Comparison of ENCODE assay signal across 19 mouse cellular contexts in the genomic region with DNA sequence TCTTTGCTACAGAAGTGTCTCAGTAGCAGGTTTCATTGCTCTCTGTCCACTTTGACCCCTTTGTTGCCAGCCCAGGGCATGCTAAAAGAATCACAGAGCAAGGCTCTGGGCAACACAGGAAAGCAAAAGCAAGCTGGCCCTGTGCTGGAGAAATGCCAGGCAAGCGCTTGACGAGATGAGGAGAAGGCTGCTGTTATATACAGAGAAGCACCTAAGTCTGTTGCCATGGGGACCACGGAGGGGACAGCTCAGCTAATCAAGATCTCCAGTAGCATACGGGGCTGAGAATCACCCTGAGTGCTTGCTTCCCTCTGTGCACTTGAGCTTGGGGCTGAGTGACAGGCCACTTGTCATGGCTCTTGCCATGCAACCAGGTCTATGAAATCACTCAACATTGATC. TPM values are rescaled to one million over a fixed set of nuclear protein-coding genes. Genes with fewer than 3 reads are reported as not detected.
DNase-seq lines count a peak whose midpoint lies in the region; ATAC-seq and TF ChIP-seq lines count a peak whose summit lies in the region.
"Had no signal": no experiment of that assay in that cellular context is flagged by ENCODE, and none has a peak within 500 bp of the region (broad histone marks: within the 10 kb centered on the region; RNA-seq: fewer than 3 reads in every experiment).

No protein-coding gene starts in this region.

- no peak for TF ChIP-seq CTCF in hindbrain, postnatal 0 days (IDR thresholded peaks at IDR 0.05; ENCODE audit: low read depth)

- H3K9me3 ChIP-seq in midbrain, embryonic 11.5 days (ENCODE audit: control insufficient read depth, low read length) = no peaks in the 10 kb centered on the region
- no peaks in the 10 kb centered on the region for H3K9me3 ChIP-seq in midbrain, embryonic 10.5 days (replicated peaks)
- no peaks in the 10 kb centered on the region for H3K9me3 ChIP-seq in forebrain, embryonic 12.5 days
- no peaks in the 10 kb centered on the region for H3K9me3 ChIP-seq in hindbrain, postnatal 0 days (ENCODE audit: low read length)
- H3K9me3 ChIP-seq: liver, embryonic 13.5 days had no signal

- H3K27me3 ChIP-seq in midbrain, embryonic 11.5 days (ENCODE audit: control insufficient read depth, insufficient read depth, low read length) = no peaks in the 10 kb centered on the region
- H3K27me3 ChIP-seq in midbrain, embryonic 10.5 days (ENCODE audit: low read depth, poor library complexity, severe bottlenecking) = no peaks in the 10 kb centered on the region
- H3K27me3 ChIP-seq in forebrain, embryonic 12.5 days = no peaks in the 10 kb centered on the region
- no peaks in the 10 kb centered on the region; the same call in 1 of the 2 replicates for H3K27me3 ChIP-seq in hindbrain, postnatal 0 days (ENCODE audit: insufficient read depth, low read length)
- H3K27me3 ChIP-seq: CH12.LX; liver, embryonic 13.5 days; Patski had no signal

- no peak for ATAC-seq in midbrain, embryonic 11.5 days (ENCODE audit: low FRiP score)
- peak; percentile 66; the same call in 1 of the 2 replicates for ATAC-seq in forebrain, embryonic 12.5 days (ENCODE audit: low FRiP score)
- ATAC-seq in hindbrain, postnatal 0 days = peak; percentile 70
- ATAC-seq: intestine, embryonic 16.5 days; Patski had no signal

- no peaks in the 10 kb centered on the region for H3K36me3 ChIP-seq in midbrain, embryonic 11.5 days (ENCODE audit: control insufficient read depth, insufficient read depth, low read length)
- no peaks in the 10 kb centered on the region for H3K36me3 ChIP-seq in midbrain, embryonic 10.5 days
- H3K36me3 ChIP-seq in forebrain, embryonic 12.5 days (replicated peaks) = no peaks in the 10 kb centered on the region
- H3K36me3 ChIP-seq in hindbrain, postnatal 0 days (ENCODE audit: insufficient read depth, low read length) = no peaks in the 10 kb centered on the region
- H3K36me3 ChIP-seq: liver, embryonic 13.5 days had no signal

- no peak overlapping the region for H3K9ac ChIP-seq in midbrain, embryonic 11.5 days (ENCODE audit: low read length)
- H3K9ac ChIP-seq in forebrain, embryonic 12.5 days = no peak overlapping the region
- no peak overlapping the region for H3K9ac ChIP-seq in hindbrain, postnatal 0 days (replicated peaks; ENCODE audit: low read length)
- H3K9ac ChIP-seq: liver, embryonic 13.5 days had no signal

- 54% methylated on average over 4 of the region's 4 CpGs for WGBS in midbrain, embryonic 11.5 days
- 65% methylated on average over 4 of the region's 4 CpGs for WGBS in midbrain, embryonic 10.5 days
- 41% methylated on average over 4 of the region's 4 CpGs for WGBS in forebrain, embryonic 12.5 days
- WGBS in hindbrain, postnatal 0 days = 23% methylated on average over 4 of the region's 4 CpGs

- H3K27ac ChIP-seq in midbrain, embryonic 11.5 days (ENCODE audit: low read depth, low read length) = no peak overlapping the region
- H3K27ac ChIP-seq in midbrain, embryonic 10.5 days (replicated peaks) = no peak overlapping the region
- H3K27ac ChIP-seq in forebrain, embryonic 12.5 days = 0 out of 2 replicates have a peak overlapping the region, but pooled peaks have one; percentile 20
- H3K27ac ChIP-seq in hindbrain, postnatal 0 days = no peak overlapping the region; the same call in 1 of the 2 replicates
- H3K27ac ChIP-seq: liver, embryonic 13.5 days had no signal

- H3K4me2 ChIP-seq in midbrain, embryonic 11.5 days = no peak overlapping the region
- H3K4me2 ChIP-seq in forebrain, embryonic 12.5 days = no peak overlapping the region
- no peak overlapping the region for H3K4me2 ChIP-seq in hindbrain, postnatal 0 days (ENCODE audit: low read depth, low read length)
- H3K4me2 ChIP-seq: liver, embryonic 13.5 days had no signal

- H3K4me3 ChIP-seq in midbrain, embryonic 11.5 days (ENCODE audit: low read depth, low read length) = no peak overlapping the region
- H3K4me3 ChIP-seq in midbrain, embryonic 10.5 days = no peak overlapping the region
- no peak overlapping the region for H3K4me3 ChIP-seq in forebrain, embryonic 12.5 days (replicated peaks)
- no peak overlapping the region for H3K4me3 ChIP-seq in hindbrain, postnatal 0 days (ENCODE audit: low read length)
- H3K4me3 ChIP-seq: liver, embryonic 13.5 days had no signal

- peak; percentile 60 for DNase-seq in midbrain, embryonic 11.5 days (ENCODE audit: low spot score, missing footprints)
- DNase-seq in midbrain, embryonic 10.5 days (ENCODE audit: low spot score) = no peak
- peak; percentile 78 for DNase-seq in hindbrain, postnatal 0 days (ENCODE audit: low spot score)
- DNase-seq in right cerebral cortex, adult 2 months (ENCODE audit: low spot score in 2 of 2) = peak; percentile 71 to 76
- no peak for DNase-seq in spleen, postnatal 10 days (ENCODE audit: low spot score in 2 of 2)
- no peak for DNase-seq in layer of hippocampus, adult 11-12 months (ENCODE audit: low spot score)
- no peak for DNase-seq in gastrocnemius, adult 8-10 months (ENCODE audit: low spot score in 2 of 2)
- DNase-seq: cerebellum, adult 2 months; heart, postnatal 10 days; kidney, postnatal 14 days; liver, embryonic 13.5 days; lung, postnatal 10 days; thymus, postnatal 4 days had no signal

- H3K4me1 ChIP-seq in midbrain, embryonic 11.5 days (ENCODE audit: control insufficient read depth, insufficient read depth, low read length) = no peaks in the 10 kb centered on the region
- peaks cover 8% of the 10 kb centered on the region; the same call in 1 of the 2 replicates for H3K4me1 ChIP-seq in midbrain, embryonic 10.5 days
- peaks cover 6% of the 10 kb centered on the region for H3K4me1 ChIP-seq in forebrain, embryonic 12.5 days
- no peaks in the 10 kb centered on the region for H3K4me1 ChIP-seq in hindbrain, postnatal 0 days (ENCODE audit: insufficient read depth, low read length)
- H3K4me1 ChIP-seq: liver, embryonic 13.5 days had no signal

RNA-seq across cellular contexts. Expression of gene 2410004P03Rik, which starts 39.5 kb away (rescaled TPM):
- polyA plus RNA-seq in midbrain, embryonic 11.5 days (2014; fragmentation: Nextera tagmentation; extraction: Ambion mirVana) = 0.57 and 1.0 TPM in 2 replicates
- polyA plus RNA-seq in midbrain, embryonic 10.5 days (2016; fragmentation: Nextera tagmentation; extraction: Ambion mirVana) = 0.42 and 1.3 TPM in 2 replicates
- 0.85 and 1.5 TPM in 2 replicates for polyA plus RNA-seq in forebrain, embryonic 12.5 days (2016; fragmentation: Nextera tagmentation; extraction: Ambion mirVana)
- 7.5 and 8.6 TPM in 2 replicates for total RNA-seq in hindbrain, postnatal 0 days (2014; rRNA removed)
- 7.8 and 10.4 TPM in 2 replicates for polyA plus RNA-seq in hindbrain, postnatal 0 days (2015; fragmentation: Nextera tagmentation; extraction: Ambion mirVana)
- total RNA-seq in gastrocnemius, adult 8-10 months (2022) = not detected
- total RNA-seq: CH12.LX; gastrocnemius, adult 18-20 months; heart, adult 8-10 months had no signal
- polyA plus RNA-seq: Patski had no signal

RNA-seq across cellular contexts. Expression of gene Pqlc3, which starts 50.8 kb away (rescaled TPM):
- polyA plus RNA-seq in midbrain, embryonic 11.5 days (2014; fragmentation: Nextera tagmentation; extraction: Ambion mirVana) = 3.0 and 3.1 TPM in 2 replicates
- 3.3 and 3.5 TPM in 2 replicates for polyA plus RNA-seq in midbrain, embryonic 10.5 days (2016; fragmentation: Nextera tagmentation; extraction: Ambion mirVana)
- 3.3 TPM in 2 replicates for polyA plus RNA-seq in forebrain, embryonic 12.5 days (2016; fragmentation: Nextera tagmentation; extraction: Ambion mirVana)
- 2.6 and 4.3 TPM in 2 replicates for total RNA-seq in hindbrain, postnatal 0 days (2014; rRNA removed)
- polyA plus RNA-seq in hindbrain, postnatal 0 days (2015; fragmentation: Nextera tagmentation; extraction: Ambion mirVana) = 2.2 and 2.5 TPM in 2 replicates
- 1 to 10 TPM in 2 of 4 experiments, under 1 TPM in 2; 0.48 to 2.3 (median 1.0) TPM for total RNA-seq in gastrocnemius, adult 8-10 months (2022)

Comparison
In these comparisons a context has a peak if more than half of its experiments do, and no peak if none do; other contexts are left out.
1. DNase-seq: peak in midbrain, embryonic 11.5 days (single experiment), hindbrain, postnatal 0 days (single experiment) and right cerebral cortex, adult 2 months (2 of 2); none in midbrain, embryonic 10.5 days (single experiment), spleen, postnatal 10 days (0 of 2), layer of hippocampus, adult 11-12 months (single experiment) and gastrocnemius, adult 8-10 months (0 of 2).